12 mouse cellular contexts compared by ENCODE assay signal in the genomic region with DNA sequence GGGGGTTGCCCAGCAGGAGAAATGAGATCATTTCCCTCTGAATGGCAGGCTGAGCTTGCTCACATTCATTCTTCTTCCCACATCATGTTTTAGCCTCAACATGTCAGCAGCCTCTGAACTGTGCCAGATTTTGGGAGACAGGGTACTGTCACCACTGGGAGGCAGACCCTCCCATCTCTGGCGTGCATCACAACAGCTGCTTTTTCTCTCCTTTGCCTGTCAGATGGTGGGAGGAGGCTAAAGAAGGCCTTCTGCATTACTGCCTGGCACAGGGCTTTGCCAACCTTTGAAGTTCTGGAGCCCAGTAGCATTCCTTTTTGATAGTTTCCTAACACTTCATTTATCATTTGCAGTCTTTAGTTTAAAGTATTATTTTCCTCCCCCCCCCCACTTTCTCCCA.
A peak's percentile ranks its signal among the peaks of the same experiment; 100 is the strongest.
DNase-seq lines count a peak whose midpoint lies in the region; ATAC-seq lines count a peak whose summit lies in the region.
"Had no signal": no experiment of that assay in that cellular context is flagged by ENCODE, and none has a peak within 500 bp of the region (broad histone marks: within the 10 kb centered on the region; RNA-seq: fewer than 3 reads in every experiment).

No protein-coding gene starts in this region.

- DNase-seq in heart, postnatal 4 days: peak; percentile 8
- no peak for DNase-seq in heart, adult 9 months (ENCODE audit: low spot score in 2 of 2)
- peak; percentile 1 for DNase-seq in left cerebral cortex, postnatal 4 days
- DNase-seq in left cerebral cortex, adult 18-20 months (ENCODE audit: low spot score in 2 of 2): no peak
- DNase-seq in lung, postnatal 10 days: peak; percentile 64
- no peak for DNase-seq in layer of hippocampus, postnatal 14 days (ENCODE audit: low spot score in 2 of 2)
- DNase-seq: adrenal gland, postnatal 14 days; cerebellum, adult 9-11 months; liver, postnatal 0 days; retina, postnatal 1 day had no signal

- no peak for ATAC-seq in megakaryocyte, adult 5-6 weeks (ENCODE audit: poor library complexity, severe bottlenecking)
- ATAC-seq: inflammation-experienced regulatory T-cells, adult 6 months; liver, postnatal 0 days had no signal

- intact Hi-C loops in left cerebral cortex, postnatal 4 days (cut with DNase I): no loop called here

Comparison
In these comparisons a context has a peak if more than half of its experiments do, and no peak if none do; other contexts are left out.
1. DNase-seq: peak in heart, postnatal 4 days (single experiment), left cerebral cortex, postnatal 4 days (single experiment) and lung, postnatal 10 days (single experiment); none in heart, adult 9 months (0 of 2), left cerebral cortex, adult 18-20 months (0 of 2) and layer of hippocampus, postnatal 14 days (0 of 2).